Mouse (Mus musculus): Measurements from ENCODE around the gene Stk17b. TPM values are rescaled to one million over a fixed set of nuclear protein-coding genes. Genes with fewer than 3 reads are reported as not detected.

Stk17b gene
- polyA plus RNA-seq, 1 experiment from 2014 or later, result 15.0 TPM

- Histone ChIP-seq H3K9ac (ENCODE audit: low read depth, low read length) (no peak overlapping the region), H3K27ac (ENCODE audit: low read depth, low read length) (no peak overlapping the region), H3K36me3 (ENCODE audit: control insufficient read depth, insufficient read depth, low read length) (no peaks in the 10 kb centered on the region), H3K9me3 (ENCODE audit: control insufficient read depth, low read length) (no peaks in the 10 kb centered on the region), H3K4me3 (ENCODE audit: low read depth, low read length) (no peak overlapping the region), H3K27me3 (replicated peaks; ENCODE audit: control insufficient read depth, insufficient read depth, low read length) (no peaks in the 10 kb centered on the region), H3K4me2 (no peak overlapping the region), H3K4me1 (replicated peaks; ENCODE audit: control insufficient read depth, insufficient read depth, low read length) (peaks cover 2% of the 10 kb centered on the region; the same call in 1 of the 2 replicates)
- 90% methylated on average over 5 of the region's 5 CpGs for WGBS
- no peak for DNase-seq (ENCODE audit: low spot score)
- ATAC-seq (replicated peaks; ENCODE audit: low FRiP score), result no peak
Observed at GRCm38 (mm10) chr1:53795081-53795480, 10.1 kb upstream of the Stk17b start.

GRCm38 (mm10) chr1:53794279-53794678 is 9.3 kb upstream of the Stk17b start:
- Histone ChIP-seq H3K4me2 (no peak overlapping the region), H3K36me3 (ENCODE audit: control insufficient read depth, insufficient read depth, low read length) (no peaks in the 10 kb centered on the region), H3K9ac (ENCODE audit: low read depth, low read length) (no peak overlapping the region), H3K9me3 (ENCODE audit: control insufficient read depth, low read length) (no peaks in the 10 kb centered on the region), H3K4me3 (ENCODE audit: low read depth, low read length) (no peak overlapping the region), H3K4me1 (replicated peaks; ENCODE audit: control insufficient read depth, insufficient read depth, low read length) (peaks cover 2% of the 10 kb centered on the region; the same call in 1 of the 2 replicates), H3K27me3 (replicated peaks; ENCODE audit: control insufficient read depth, insufficient read depth, low read length) (no peaks in the 10 kb centered on the region), H3K27ac (ENCODE audit: low read depth, low read length) (no peak overlapping the region)
- ATAC-seq (replicated peaks; ENCODE audit: low FRiP score), result no peak
- WGBS, result 83% methylated on average over 2 of the region's 2 CpGs
- no peak for DNase-seq (ENCODE audit: low spot score)

- Histone ChIP-seq H3K4me2 (no peak overlapping the region), H3K36me3 (ENCODE audit: control insufficient read depth, insufficient read depth, low read length) (no peaks in the 10 kb centered on the region), H3K27me3 (replicated peaks; ENCODE audit: control insufficient read depth, insufficient read depth, low read length) (no peaks in the 10 kb centered on the region), H3K27ac (ENCODE audit: low read depth, low read length) (no peak overlapping the region), H3K4me3 (ENCODE audit: low read depth, low read length) (no peak overlapping the region), H3K9me3 (ENCODE audit: control insufficient read depth, low read length) (no peaks in the 10 kb centered on the region), H3K9ac (ENCODE audit: low read depth, low read length) (no peak overlapping the region), H3K4me1 (replicated peaks; ENCODE audit: control insufficient read depth, insufficient read depth, low read length) (no peaks in the 10 kb centered on the region)
- DNase-seq (ENCODE audit: low spot score) (no peak), ATAC-seq (replicated peaks; ENCODE audit: low FRiP score) (no peak)
- 64% methylated on average over 2 of the region's 2 CpGs for WGBS
Observed at GRCm38 (mm10) chr1:53791343-53791742, 6.3 kb upstream of the Stk17b start.

GRCm38 (mm10) chr1:53784291-53784720 is 718 bp downstream of the Stk17b start:
- Histone ChIP-seq H3K4me1 (replicated peaks; ENCODE audit: control insufficient read depth, insufficient read depth, low read length) (no peaks in the 10 kb centered on the region; the same call in 1 of the 2 replicates), H3K27ac (ENCODE audit: low read depth, low read length) (peak overlapping the region; percentile 89), H3K36me3 (ENCODE audit: control insufficient read depth, insufficient read depth, low read length) (no peaks in the 10 kb centered on the region), H3K4me3 (ENCODE audit: low read depth, low read length) (peak overlapping the region; percentile 91), H3K9ac (ENCODE audit: low read depth, low read length) (peak overlapping the region; percentile 93), H3K9me3 (ENCODE audit: control insufficient read depth, low read length) (no peaks in the 10 kb centered on the region), H3K27me3 (replicated peaks; ENCODE audit: control insufficient read depth, insufficient read depth, low read length) (no peaks in the 10 kb centered on the region), H3K4me2 (peak overlapping the region; percentile 86)
- DNase-seq (ENCODE audit: low spot score) (peak; percentile 56), ATAC-seq (replicated peaks; ENCODE audit: low FRiP score) (peak; percentile 40)
- WGBS, result under 1% methylated on average over 17 of the region's 17 CpGs

- Histone ChIP-seq H3K27ac (ENCODE audit: low read depth, low read length) (no peak overlapping the region), H3K9ac (ENCODE audit: low read depth, low read length) (no peak overlapping the region), H3K4me2 (peak overlapping the region; percentile 34), H3K4me3 (ENCODE audit: low read depth, low read length) (no peak overlapping the region), H3K9me3 (ENCODE audit: control insufficient read depth, low read length) (no peaks in the 10 kb centered on the region), H3K4me1 (replicated peaks; ENCODE audit: control insufficient read depth, insufficient read depth, low read length) (no peaks in the 10 kb centered on the region; the same call in 1 of the 2 replicates), H3K36me3 (ENCODE audit: control insufficient read depth, insufficient read depth, low read length) (no peaks in the 10 kb centered on the region), H3K27me3 (replicated peaks; ENCODE audit: control insufficient read depth, insufficient read depth, low read length) (no peaks in the 10 kb centered on the region)
- 97% methylated on average over 1 of the region's 1 CpGs for WGBS
- ATAC-seq (replicated peaks; ENCODE audit: low FRiP score) (no peak), DNase-seq (ENCODE audit: low spot score) (no peak)
Observed at GRCm38 (mm10) chr1:53782956-53783355, 2.1 kb downstream of the Stk17b start.

GRCm38 (mm10) chr1:53782079-53782478 is 2.9 kb downstream of the Stk17b start:
- 60% methylated on average over 3 of the region's 3 CpGs for WGBS
- H3K4me3 ChIP-seq (ENCODE audit: low read depth, low read length), result no peak overlapping the region
- H3K9ac ChIP-seq (ENCODE audit: low read depth, low read length), result no peak overlapping the region
- H3K36me3 ChIP-seq (ENCODE audit: control insufficient read depth, insufficient read depth, low read length), result no peaks in the 10 kb centered on the region
- DNase-seq (ENCODE audit: low spot score) (no peak), ATAC-seq (replicated peaks; ENCODE audit: low FRiP score) (no peak)
- H3K4me1 ChIP-seq (replicated peaks; ENCODE audit: control insufficient read depth, insufficient read depth, low read length), result no peaks in the 10 kb centered on the region; the same call in 1 of the 2 replicates
- H3K27me3 ChIP-seq (replicated peaks; ENCODE audit: control insufficient read depth, insufficient read depth, low read length), result no peaks in the 10 kb centered on the region
- H3K27ac ChIP-seq (ENCODE audit: low read depth, low read length), result no peak overlapping the region
- H3K4me2 ChIP-seq, result 0 out of 2 replicates have a peak overlapping the region, but pooled peaks have one; percentile 13
- H3K9me3 ChIP-seq (ENCODE audit: control insufficient read depth, low read length), result no peaks in the 10 kb centered on the region

GRCm38 (mm10) chr1:53781311-53781710 is 3.7 kb downstream of the Stk17b start:
- no peaks in the 10 kb centered on the region for H3K9me3 ChIP-seq (ENCODE audit: control insufficient read depth, low read length)
- H3K27me3 ChIP-seq (replicated peaks; ENCODE audit: control insufficient read depth, insufficient read depth, low read length), result no peaks in the 10 kb centered on the region
- WGBS, result 72% methylated on average over 1 of the region's 1 CpGs
- no peak overlapping the region for H3K27ac ChIP-seq (ENCODE audit: low read depth, low read length)
- DNase-seq (ENCODE audit: low spot score) (no peak), ATAC-seq (replicated peaks; ENCODE audit: low FRiP score) (no peak)
- no peak overlapping the region for H3K4me2 ChIP-seq
- H3K4me3 ChIP-seq (ENCODE audit: low read depth, low read length), result no peak overlapping the region
- no peaks in the 10 kb centered on the region for H3K36me3 ChIP-seq (ENCODE audit: control insufficient read depth, insufficient read depth, low read length)
- H3K4me1 ChIP-seq (replicated peaks; ENCODE audit: control insufficient read depth, insufficient read depth, low read length), result no peaks in the 10 kb centered on the region; the same call in 1 of the 2 replicates
- H3K9ac ChIP-seq (ENCODE audit: low read depth, low read length), result no peak overlapping the region

- H3K9ac ChIP-seq (ENCODE audit: low read depth, low read length), result no peak overlapping the region
- no peaks in the 10 kb centered on the region for H3K4me1 ChIP-seq (replicated peaks; ENCODE audit: control insufficient read depth, insufficient read depth, low read length)
- DNase-seq (ENCODE audit: low spot score) (no peak), ATAC-seq (replicated peaks; ENCODE audit: low FRiP score) (no peak)
- H3K36me3 ChIP-seq (ENCODE audit: control insufficient read depth, insufficient read depth, low read length), result no peaks in the 10 kb centered on the region
- H3K4me3 ChIP-seq (ENCODE audit: low read depth, low read length), result no peak overlapping the region
- 79% methylated on average over 7 of the region's 7 CpGs for WGBS
- H3K9me3 ChIP-seq (ENCODE audit: control insufficient read depth, low read length), result no peaks in the 10 kb centered on the region
- H3K27ac ChIP-seq (ENCODE audit: low read depth, low read length), result no peak overlapping the region
- no peak overlapping the region for H3K4me2 ChIP-seq
- no peaks in the 10 kb centered on the region for H3K27me3 ChIP-seq (replicated peaks; ENCODE audit: control insufficient read depth, insufficient read depth, low read length)
Observed at GRCm38 (mm10) chr1:53776176-53776905, 8.7 kb downstream of the Stk17b start.

- WGBS, result 89% methylated on average over 2 of the region's 2 CpGs
- Histone ChIP-seq H3K4me3 (ENCODE audit: low read depth, low read length) (no peak overlapping the region), H3K27ac (ENCODE audit: low read depth, low read length) (no peak overlapping the region), H3K4me1 (replicated peaks; ENCODE audit: control insufficient read depth, insufficient read depth, low read length) (no peaks in the 10 kb centered on the region), H3K4me2 (no peak overlapping the region), H3K36me3 (ENCODE audit: control insufficient read depth, insufficient read depth, low read length) (no peaks in the 10 kb centered on the region), H3K27me3 (replicated peaks; ENCODE audit: control insufficient read depth, insufficient read depth, low read length) (no peaks in the 10 kb centered on the region), H3K9ac (ENCODE audit: low read depth, low read length) (no peak overlapping the region), H3K9me3 (ENCODE audit: control insufficient read depth, low read length) (no peaks in the 10 kb centered on the region)
- DNase-seq (ENCODE audit: low spot score), result no peak
- ATAC-seq (replicated peaks; ENCODE audit: low FRiP score), result no peak
Observed at GRCm38 (mm10) chr1:53775545-53775944, 9.5 kb downstream of the Stk17b start.
